In genomic region chr12:37109474-37110012, GRCm38 (mm10) we compare ENCODE assay signal across 8 mouse cellular contexts. TPM values are rescaled to one million over a fixed set of nuclear protein-coding genes. Genes with fewer than 3 reads are reported as not detected.
DNase-seq lines count a peak whose midpoint lies in the region; ATAC-seq lines count a peak whose summit lies in the region.

No protein-coding gene starts in this region.

- no peak for ATAC-seq in embryonic facial prominence, embryonic 13.5 days (ENCODE audit: insufficient number of reproducible peaks, insufficient read depth, low FRiP score, low TSS enrichment, low read depth)
- peak; percentile 31; the same call in 1 of the 2 replicates for ATAC-seq in hindbrain, embryonic 16.5 days
- ATAC-seq in midbrain, embryonic 13.5 days: peak; percentile 63
- ATAC-seq in activated CD4-positive, CD25-positive, alpha-beta regulatory T cell, adult 4 months: no peak

- peak overlapping the region; percentile 63 for H3K4me3 ChIP-seq in heart, embryonic 10.5 days
- H3K4me3 ChIP-seq in embryonic facial prominence, embryonic 13.5 days: peak overlapping the region; percentile 53
- peak overlapping the region; percentile 57 for H3K4me3 ChIP-seq in hindbrain, embryonic 16.5 days (ENCODE audit: low read length)
- peak overlapping the region; percentile 53 for H3K4me3 ChIP-seq in midbrain, embryonic 13.5 days (replicated peaks)

- no peaks in the 10 kb centered on the region for H3K36me3 ChIP-seq in heart, embryonic 10.5 days
- H3K36me3 ChIP-seq in embryonic facial prominence, embryonic 13.5 days: no peaks in the 10 kb centered on the region
- no peaks in the 10 kb centered on the region for H3K36me3 ChIP-seq in hindbrain, embryonic 16.5 days (ENCODE audit: control insufficient read depth, insufficient read depth, low read length)
- no peaks in the 10 kb centered on the region for H3K36me3 ChIP-seq in midbrain, embryonic 13.5 days

- peaks cover 42% of the 10 kb centered on the region for H3K27me3 ChIP-seq in heart, embryonic 10.5 days (ENCODE audit: insufficient read depth, poor library complexity, severe bottlenecking)
- peaks cover 50% of the 10 kb centered on the region for H3K27me3 ChIP-seq in embryonic facial prominence, embryonic 13.5 days
- H3K27me3 ChIP-seq in hindbrain, embryonic 16.5 days (replicated peaks; ENCODE audit: control insufficient read depth, insufficient read depth, low read length): peaks cover 19% of the 10 kb centered on the region
- peaks cover 52% of the 10 kb centered on the region for H3K27me3 ChIP-seq in midbrain, embryonic 13.5 days

- 7% methylated on average over 18 of the region's 18 CpGs for WGBS in heart, embryonic 10.5 days
- WGBS in embryonic facial prominence, embryonic 13.5 days: 5% methylated on average over 18 of the region's 18 CpGs
- 6% methylated on average over 18 of the region's 18 CpGs for WGBS in hindbrain, embryonic 16.5 days
- WGBS in midbrain, embryonic 13.5 days: 5% methylated on average over 18 of the region's 18 CpGs

- H3K27ac ChIP-seq in heart, embryonic 10.5 days: no peak overlapping the region
- no peak overlapping the region for H3K27ac ChIP-seq in embryonic facial prominence, embryonic 13.5 days
- H3K27ac ChIP-seq in hindbrain, embryonic 16.5 days (ENCODE audit: low read depth, low read length): no peak overlapping the region
- H3K27ac ChIP-seq in midbrain, embryonic 13.5 days: no peak overlapping the region

- H3K9me3 ChIP-seq in heart, embryonic 10.5 days: no peaks in the 10 kb centered on the region
- H3K9me3 ChIP-seq in embryonic facial prominence, embryonic 13.5 days: no peaks in the 10 kb centered on the region
- H3K9me3 ChIP-seq in hindbrain, embryonic 16.5 days (ENCODE audit: control insufficient read depth, low read length): no peaks in the 10 kb centered on the region
- no peaks in the 10 kb centered on the region for H3K9me3 ChIP-seq in midbrain, embryonic 13.5 days

- H3K4me1 ChIP-seq in heart, embryonic 10.5 days: peaks cover 20% of the 10 kb centered on the region
- H3K4me1 ChIP-seq in embryonic facial prominence, embryonic 13.5 days: peaks cover 25% of the 10 kb centered on the region
- peaks cover 12% of the 10 kb centered on the region for H3K4me1 ChIP-seq in hindbrain, embryonic 16.5 days (ENCODE audit: control insufficient read depth, insufficient read depth, low read depth, low read length)
- peaks cover 17% of the 10 kb centered on the region for H3K4me1 ChIP-seq in midbrain, embryonic 13.5 days (replicated peaks)

- peak overlapping the region; percentile 71 for H3K9ac ChIP-seq in embryonic facial prominence, embryonic 13.5 days
- peak overlapping the region; percentile 56 for H3K9ac ChIP-seq in hindbrain, embryonic 16.5 days (ENCODE audit: low read depth, low read length)
- H3K9ac ChIP-seq in midbrain, embryonic 13.5 days (replicated peaks): no peak overlapping the region

- peak overlapping the region; percentile 93 for H3K4me2 ChIP-seq in embryonic facial prominence, embryonic 13.5 days
- H3K4me2 ChIP-seq in hindbrain, embryonic 16.5 days (ENCODE audit: low read length): peak overlapping the region; percentile 97
- H3K4me2 ChIP-seq in midbrain, embryonic 13.5 days (replicated peaks): peak overlapping the region; percentile 96

- DNase-seq in heart, embryonic 10.5 days (ENCODE audit: low spot score): no peak
- no peak for DNase-seq in heart, adult 8-10 months (ENCODE audit: low spot score)
- no peak for DNase-seq in spleen, postnatal 4 days (ENCODE audit: low spot score in 2 of 2)
- DNase-seq in ovary, postnatal 10 days (ENCODE audit: low spot score): no peak

RNA-seq across cellular contexts. Expression of gene Meox2, which starts 1.2 kb away (rescaled TPM):
- 0.06 and 0.72 TPM in 2 replicates for polyA plus RNA-seq in heart, embryonic 10.5 days (2016; fragmentation: Nextera tagmentation; extraction: Ambion mirVana)
- 10 to 100 TPM in 3 of 4 experiments, 1 to 10 TPM in 1; 9.5 to 14.6 (median 12.9) TPM for total RNA-seq in heart, adult 8-10 months (2022)
- polyA plus RNA-seq in embryonic facial prominence, embryonic 13.5 days (2015; fragmentation: Nextera tagmentation; extraction: Ambion mirVana): 6.1 and 6.4 TPM in 2 replicates
- 0.51 and 1.6 TPM in 2 replicates for polyA plus RNA-seq in hindbrain, embryonic 16.5 days (2015; fragmentation: Nextera tagmentation; extraction: Ambion mirVana)
- 0.46 and 0.52 TPM in 2 replicates for polyA plus RNA-seq in midbrain, embryonic 13.5 days (2015; fragmentation: Nextera tagmentation; extraction: Ambion mirVana)
- polyA plus RNA-seq in activated CD4-positive, CD25-positive, alpha-beta regulatory T cell, adult 4 months (2017; shearing (Covaris generic)): not detected

Comparison
In these comparisons a context has a peak if more than half of its experiments do, and no peak if none do; other contexts are left out.
1. ATAC-seq: peak in hindbrain, embryonic 16.5 days (single experiment) and midbrain, embryonic 13.5 days (single experiment); none in embryonic facial prominence, embryonic 13.5 days (single experiment) and activated CD4-positive, CD25-positive, alpha-beta regulatory T cell, adult 4 months (single experiment).
2. Peak in every context shown above with its lines, with median percentiles within 50 percentile points of each other: H3K4me3 ChIP-seq and H3K4me2 ChIP-seq.